Mouse (Mus musculus) CD4-positive, CD25-positive, alpha-beta regulatory T cell, adult 4 months (primary cell): ENCODE results near the gene Prrx2. TPM values are rescaled to one million over a fixed set of nuclear protein-coding genes. Genes with fewer than 3 reads are reported as not detected.
"Not testable (repeated sequence)": the region's sequence is repeated elsewhere in the genome, so short reads cannot be mapped to it uniquely, and the experiment has no call there.

Source experiments
- ATAC-seq: one replicate; pipeline ENCODE4 v1.8.0; 2017
- polyA plus RNA-seq, 2 experiments: library from polyadenylated mRNA; unstranded; fragments of 100-300 nt; shearing (Covaris generic); gene quantifications; one replicate each; pipeline ENCODE4 v1.2.1; 2017

Gene Prrx2
- polyA plus RNA-seq, 2 experiments from 2014 or later, result not detected

GRCm38 (mm10) chr2:30913022-30913421 is 78.2 kb downstream of the Prrx2 start:
- no peak for ATAC-seq

- no peak for ATAC-seq
These were observed 80.1 kb downstream of the Prrx2 start for GRCm38 (mm10) chr2:30914836-30915235.

GRCm38 (mm10) chr2:30915376-30915775 is 80.6 kb downstream of the Prrx2 start:
- ATAC-seq, result no peak

GRCm38 (mm10) chr2:30915933-30916332 is 81.2 kb downstream of the Prrx2 start:
- ATAC-seq, result not testable (repeated sequence)

- no peak for ATAC-seq
These were observed 82.9 kb downstream of the Prrx2 start for GRCm38 (mm10) chr2:30917649-30918048.

- ATAC-seq, result no peak
These were observed 83.4 kb downstream of the Prrx2 start for GRCm38 (mm10) chr2:30918126-30918525.

GRCm38 (mm10) chr2:30918780-30919329 is 84.1 kb downstream of the Prrx2 start:
- no peak for ATAC-seq

- no peak for ATAC-seq
These were observed 85.4 kb downstream of the Prrx2 start for GRCm38 (mm10) chr2:30920216-30920615.

GRCm38 (mm10) chr2:30923099-30923498 is 88.3 kb downstream of the Prrx2 start:
- ATAC-seq, result no peak

- ATAC-seq, result no peak
These were observed 90.4 kb downstream of the Prrx2 start for GRCm38 (mm10) chr2:30925181-30925580.

- no peak for ATAC-seq
These were observed 91.6 kb downstream of the Prrx2 start for GRCm38 (mm10) chr2:30926381-30926780.

GRCm38 (mm10) chr2:30927151-30927781 is 92.5 kb downstream of the Prrx2 start:
- ATAC-seq, result no peak

GRCm38 (mm10) chr2:30927844-30928628 is 93.3 kb downstream of the Prrx2 start:
- no peak for ATAC-seq

- no peak for ATAC-seq
These were observed 94.2 kb downstream of the Prrx2 start for GRCm38 (mm10) chr2:30928893-30929482.

- no peak for ATAC-seq
These were observed 94.8 kb downstream of the Prrx2 start, which contains the start of gene Ptges for GRCm38 (mm10) chr2:30929483-30930045. TSS of gene Ptges (minus strand) at chr2:30929863.

GRCm38 (mm10) chr2:30930846-30931245 is 96.1 kb downstream of the Prrx2 start:
- ATAC-seq, result not testable (repeated sequence)

Other genes starting within 250 kb of the Prrx2 start
- gene Cstad, start 239.9 kb upstream of the Prrx2 start, polyA plus RNA-seq, result 1 to 10 TPM; 2.0 to 5.4 TPM
- under 1 TPM in 1 of 2 experiments, not detected in 1; 0.62 TPM for gene 1700001O22Rik, start 31.3 kb upstream of the Prrx2 start, polyA plus RNA-seq
- 10 to 100 TPM; 30.5 to 44.9 TPM for gene Ntmt1, start 27.1 kb upstream of the Prrx2 start, polyA plus RNA-seq
- 10 to 100 TPM; 33.1 to 65.6 TPM for gene Asb6, start 4.6 kb upstream of the Prrx2 start, polyA plus RNA-seq
- gene Ptges, start 94.9 kb downstream of the Prrx2 start, polyA plus RNA-seq, result not detected
- 10 to 100 TPM; 24.5 to 25.6 TPM for gene Tor1b, start 118.0 kb downstream of the Prrx2 start, polyA plus RNA-seq
- 10 to 100 TPM; 66.2 to 86.1 TPM for gene Tor1a, start 133.0 kb downstream of the Prrx2 start, polyA plus RNA-seq
- gene BC005624, start 147.2 kb downstream of the Prrx2 start, polyA plus RNA-seq, result 100 to 1,000 TPM in 1 of 2 experiments, 10 to 100 TPM in 1; 86.1 to 107 TPM
- 10 to 100 TPM; 11.0 to 25.8 TPM for gene Usp20, start 147.3 kb downstream of the Prrx2 start, polyA plus RNA-seq